Mouse (Mus musculus): Measurements from ENCODE around the gene Il22.
"Not testable (repeated sequence)": the region's sequence is repeated elsewhere in the genome, so short reads cannot be mapped to it uniquely, and the experiment has no call there.

Gene Il22

DNA sequence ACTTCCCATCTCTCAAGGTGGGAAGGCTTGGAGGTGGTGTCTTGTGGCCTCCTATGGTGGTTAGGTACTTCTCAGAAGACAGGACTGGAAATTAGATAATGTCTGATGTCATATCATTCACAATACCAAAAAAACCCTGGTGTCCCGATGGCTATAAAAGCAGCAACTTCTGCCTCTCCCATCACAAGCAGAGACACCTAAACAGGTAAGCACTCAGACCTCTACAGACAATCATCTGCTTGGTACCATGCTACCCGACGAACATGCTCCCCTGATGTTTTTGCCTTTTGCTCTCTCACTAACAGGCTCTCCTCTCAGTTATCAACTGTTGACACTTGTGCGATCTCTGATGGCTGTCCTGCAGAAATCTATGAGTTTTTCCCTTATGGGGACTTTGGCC, at the start of gene Il22:
Il22 (plus strand) TSS at position 301 of the 400 bp plus-strand sequence.
- in situ Hi-C loops (cut with MseI, MboI), result no loop called here

DNA sequence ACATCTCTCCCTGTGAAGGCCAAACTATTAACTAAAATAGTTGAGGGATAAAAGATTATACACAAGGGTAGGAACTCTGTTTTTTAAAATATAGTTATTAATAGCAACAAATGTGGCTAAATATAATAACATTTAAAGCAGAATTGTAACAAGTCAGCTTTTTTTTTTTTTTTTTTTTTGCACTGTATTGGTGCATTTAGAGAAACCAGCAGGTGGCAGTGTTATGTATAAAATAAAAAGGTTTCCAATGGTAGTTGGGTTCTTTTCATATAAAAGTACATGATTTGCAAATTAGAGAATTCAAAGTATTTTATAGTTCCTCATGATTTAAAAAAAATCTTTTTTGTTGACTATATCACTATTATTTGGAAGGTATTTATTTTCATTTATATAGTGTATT, 48.8 kb upstream of the Il22 start:
- in situ Hi-C loops (cut with MseI, MboI), result loop anchor here in 1 of 2 experiments (25.0 kb wide), 1 partner anchor 381 kb away; no protein-coding TSS in a partner anchor

DNA sequence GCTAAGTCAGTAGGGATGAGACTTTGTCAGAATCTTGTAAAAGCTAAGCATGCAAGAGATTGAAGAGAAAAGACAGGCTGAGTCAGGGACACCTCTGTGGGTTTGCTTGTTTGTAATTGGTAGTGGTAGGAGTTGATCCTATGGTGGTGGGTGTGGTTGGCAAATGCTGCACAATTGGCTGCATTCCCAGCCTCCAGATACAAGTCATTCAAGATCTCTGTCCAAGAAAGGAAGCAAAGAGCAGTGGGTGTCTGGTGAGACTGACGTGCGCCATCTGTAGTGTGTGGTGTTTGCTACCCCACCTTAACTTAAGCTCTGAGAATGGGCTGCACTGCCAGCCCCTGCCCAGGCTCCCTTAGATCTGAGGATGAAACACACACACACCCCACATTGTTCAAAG, 43.6 kb upstream of the Il22 start:
- in situ Hi-C loops (cut with MseI, MboI), result loop anchor here in 1 of 2 experiments (25.0 kb wide), 1 partner anchor 376 kb away; no protein-coding TSS in a partner anchor

DNA sequence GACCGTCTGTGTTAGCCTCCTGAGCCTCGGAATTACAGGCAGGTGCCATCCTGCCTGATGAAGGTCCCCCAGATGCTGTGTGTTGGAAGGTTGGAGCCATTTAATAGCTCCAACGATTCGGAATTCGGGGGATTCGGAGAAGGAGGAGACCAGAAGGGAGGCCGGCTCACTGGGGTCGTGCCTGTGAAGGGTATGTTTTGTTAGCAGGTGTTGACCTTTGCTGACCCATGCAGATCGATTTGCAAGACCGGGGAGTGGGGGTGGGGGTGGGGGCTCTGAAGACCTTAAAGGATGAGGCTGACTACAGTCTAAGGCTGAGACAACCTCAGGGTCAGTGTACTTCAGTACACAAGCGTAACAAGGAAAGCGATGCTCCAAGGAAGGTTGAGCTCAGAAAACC, 35.5 kb upstream of the Il22 start:
- in situ Hi-C loops (cut with MseI, MboI), result loop anchor here in 1 of 2 experiments (25.0 kb wide), 1 partner anchor 368 kb away; no protein-coding TSS in a partner anchor

DNA sequence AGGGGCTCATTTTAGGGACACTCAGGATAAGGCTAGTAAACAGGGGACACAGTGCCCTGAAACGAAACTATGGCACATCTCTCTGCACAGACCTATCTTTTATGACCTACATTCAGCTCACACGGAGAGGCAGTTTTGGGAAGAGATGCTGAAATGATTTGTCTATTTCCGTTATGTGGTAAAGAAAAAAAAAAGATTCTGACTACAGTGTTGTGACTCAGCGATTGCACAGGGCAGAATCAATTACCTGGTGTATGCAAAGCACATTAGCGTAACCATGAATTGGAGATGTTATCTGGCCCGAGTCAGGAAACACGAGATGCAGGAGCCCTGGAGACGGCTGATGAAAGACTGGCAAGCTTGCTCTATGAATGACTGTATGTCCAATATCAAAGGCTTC, 32.3 kb upstream of the Il22 start:
- in situ Hi-C loops (cut with MseI, MboI), result loop anchor here in 1 of 2 experiments (25.0 kb wide), 1 partner anchor 365 kb away; no protein-coding TSS in a partner anchor

DNA sequence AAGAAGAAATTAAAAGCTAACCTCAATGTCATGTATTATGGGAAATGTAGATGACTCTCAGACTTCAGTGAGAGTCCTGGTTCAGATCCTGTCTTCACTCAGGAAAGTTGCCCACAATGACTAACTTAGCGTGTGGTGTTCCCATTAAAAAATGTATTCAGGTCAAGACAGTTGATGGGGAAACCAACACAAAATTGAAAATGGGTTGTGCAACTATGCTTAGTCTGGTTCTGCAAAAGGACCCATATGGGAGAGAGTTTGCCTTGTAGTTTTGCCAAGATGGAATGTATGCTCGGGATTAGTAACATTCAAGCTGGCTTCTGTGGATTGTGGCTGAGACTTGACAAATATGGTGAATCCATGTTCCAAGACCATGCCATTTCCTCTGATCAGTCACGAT, 31.9 kb upstream of the Il22 start:
- in situ Hi-C loops (cut with MseI, MboI), result loop anchor here in 1 of 2 experiments (25.0 kb wide), 1 partner anchor 364 kb away; no protein-coding TSS in a partner anchor

DNA sequence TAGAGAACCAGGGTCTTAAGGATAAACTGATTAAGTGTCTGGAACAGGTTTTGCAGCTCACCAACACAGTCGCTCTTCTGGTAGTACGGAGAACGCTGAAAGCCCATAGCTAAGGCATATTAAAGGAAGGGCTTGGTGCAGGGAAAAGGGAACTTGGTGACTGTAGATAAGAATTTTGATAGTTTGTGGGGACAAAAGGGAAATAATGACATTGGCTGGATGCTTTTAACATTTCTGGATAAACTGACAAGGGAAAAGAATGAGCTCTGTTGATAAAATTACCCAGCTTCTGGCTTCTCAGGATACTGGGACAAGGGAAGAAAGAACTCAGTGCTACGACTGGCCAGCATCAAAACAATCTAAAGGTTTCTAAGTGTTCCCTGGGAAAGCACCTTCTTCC, 29.2 kb upstream of the Il22 start:
- in situ Hi-C loops (cut with MseI, MboI), result not testable (repeated sequence)

DNA sequence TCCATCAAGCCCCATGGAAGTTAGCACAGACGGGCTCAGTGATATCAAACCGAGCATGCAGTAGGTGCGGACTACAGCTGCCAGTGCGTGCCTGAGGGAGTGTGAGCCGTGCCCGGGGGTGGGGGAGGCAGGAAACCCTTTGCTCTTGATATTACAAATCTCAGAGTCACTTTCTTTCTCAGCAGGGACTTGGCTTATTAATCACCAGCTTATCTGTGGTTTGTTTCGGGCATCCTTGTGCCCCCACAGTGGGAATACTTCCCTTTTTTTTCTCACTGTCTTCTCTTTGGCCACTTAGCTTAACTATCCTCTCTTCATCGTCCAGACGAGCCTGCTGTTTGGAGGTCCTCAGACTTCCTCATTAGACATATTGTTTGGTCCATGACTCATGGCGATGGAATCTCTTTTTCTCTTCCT, 26.0 kb upstream of the Il22 start:
- in situ Hi-C loops (cut with MseI, MboI), result no loop called here

DNA sequence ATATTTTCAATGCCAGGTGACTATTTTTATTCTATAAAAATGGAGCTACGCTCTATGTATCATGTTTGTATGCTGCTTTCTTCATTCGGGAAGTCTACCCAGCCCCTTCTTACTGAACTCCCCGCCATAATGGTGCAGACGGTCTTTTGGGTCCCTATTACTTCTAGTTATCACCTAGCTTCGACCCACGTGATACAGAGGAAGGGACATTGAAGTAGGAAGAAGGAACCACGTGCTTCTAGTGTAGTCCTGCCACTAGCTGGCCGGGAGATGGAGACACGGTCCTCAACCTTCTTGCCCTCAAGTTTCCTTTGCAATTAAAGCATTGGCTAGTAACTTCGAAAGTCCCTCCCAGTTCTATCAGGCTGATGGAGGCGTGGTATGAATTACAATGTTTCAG, 25.5 kb upstream of the Il22 start:
- in situ Hi-C loops (cut with MseI, MboI), result no loop called here

DNA sequence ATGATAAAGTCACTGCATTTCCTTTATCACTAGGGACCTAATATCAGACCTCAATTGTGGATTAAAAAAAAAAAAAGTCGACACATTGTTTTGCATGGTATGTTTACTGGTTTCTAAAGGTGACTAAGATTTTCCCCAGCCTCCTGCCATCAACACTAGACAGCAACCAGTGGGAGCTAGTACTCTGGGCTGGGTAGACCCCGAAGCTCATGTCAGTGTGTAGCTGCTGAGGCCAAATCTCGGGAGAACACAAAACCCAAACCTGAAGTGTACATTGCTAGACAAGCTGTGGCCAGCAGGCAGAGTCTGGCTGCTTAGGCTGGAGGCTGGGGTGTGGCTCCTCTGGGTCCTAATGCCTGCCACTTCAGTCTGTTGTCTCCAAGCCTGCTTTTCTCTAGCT, 9.6 kb upstream of the Il22 start:
- in situ Hi-C loops (cut with MseI, MboI), result not testable (repeated sequence)

DNA sequence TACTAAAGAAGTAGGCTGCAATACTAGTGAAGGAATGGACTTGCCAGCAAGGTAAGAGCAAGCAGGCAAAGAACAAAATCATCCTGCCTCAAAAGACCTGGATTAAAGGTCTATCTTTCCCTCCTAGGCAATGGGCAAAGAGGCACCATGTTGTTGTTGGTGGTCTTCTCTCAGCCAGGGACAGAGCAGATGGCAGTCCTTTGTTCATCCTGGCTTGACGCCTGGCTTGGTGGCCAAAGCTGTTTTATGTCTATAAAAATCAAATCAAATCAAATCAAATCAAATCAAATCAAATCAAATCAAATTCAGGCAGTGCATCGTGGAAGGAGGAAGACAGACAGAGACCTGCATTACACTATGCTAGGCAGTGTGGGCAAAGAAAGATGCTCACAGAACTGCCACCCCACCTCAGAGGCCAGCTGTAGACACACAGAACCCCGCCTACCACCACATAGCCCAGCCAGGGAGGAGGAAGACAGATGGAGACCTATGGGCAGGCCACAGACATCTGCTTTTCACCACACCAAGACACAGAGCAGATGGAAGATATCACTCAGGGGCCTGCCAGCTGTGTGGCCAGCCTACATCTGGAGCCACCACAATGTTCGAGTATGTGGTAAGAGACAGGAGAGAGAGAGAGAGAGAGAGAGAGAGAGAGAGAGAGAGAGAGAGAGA, 11.1 kb downstream of the Il22 start:
- in situ Hi-C loops (cut with MseI, MboI), result not testable (repeated sequence)

DNA sequence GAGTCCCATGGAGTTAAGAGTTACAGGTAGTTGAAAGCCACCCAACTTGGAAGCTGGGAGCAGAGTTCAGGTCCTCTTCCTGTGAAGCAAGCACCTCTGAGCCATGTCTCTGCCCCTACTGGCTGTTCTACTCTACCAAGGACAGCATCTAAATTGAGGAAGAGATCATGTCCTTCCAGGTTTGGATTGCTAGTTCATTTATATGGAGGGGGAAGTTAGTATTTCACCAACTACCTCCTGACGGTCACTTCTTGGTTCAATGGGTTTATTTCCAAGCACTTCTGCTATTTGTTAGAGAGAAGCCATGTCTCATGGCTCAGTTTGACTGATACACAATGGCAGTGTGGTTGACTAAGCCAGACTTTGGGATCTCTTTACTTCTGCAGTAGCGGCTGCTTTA, 22.9 kb downstream of the Il22 start:
- in situ Hi-C loops (cut with MseI, MboI), result not testable (repeated sequence)

DNA sequence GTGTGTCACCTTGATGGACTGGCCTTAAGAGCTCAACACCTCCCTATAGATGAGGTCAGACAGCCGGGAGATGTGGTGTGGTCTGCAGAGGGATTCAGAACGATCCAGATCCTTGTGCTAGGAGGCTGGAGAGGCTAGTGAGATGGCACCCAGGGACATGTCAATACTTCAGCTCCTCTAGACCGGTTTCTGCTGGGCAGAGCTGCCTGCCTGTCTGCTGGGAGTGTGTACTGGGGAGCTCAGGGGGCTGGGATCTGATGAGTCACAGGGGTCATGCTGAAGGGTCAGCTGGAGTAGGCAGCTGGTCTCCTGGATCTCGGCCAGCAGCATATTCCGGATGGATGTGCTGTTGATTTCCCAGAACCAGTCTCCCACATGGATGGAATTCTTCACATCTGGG, 27.9 kb downstream of the Il22 start:
- in situ Hi-C loops (cut with MseI, MboI), result not testable (repeated sequence)

DNA sequence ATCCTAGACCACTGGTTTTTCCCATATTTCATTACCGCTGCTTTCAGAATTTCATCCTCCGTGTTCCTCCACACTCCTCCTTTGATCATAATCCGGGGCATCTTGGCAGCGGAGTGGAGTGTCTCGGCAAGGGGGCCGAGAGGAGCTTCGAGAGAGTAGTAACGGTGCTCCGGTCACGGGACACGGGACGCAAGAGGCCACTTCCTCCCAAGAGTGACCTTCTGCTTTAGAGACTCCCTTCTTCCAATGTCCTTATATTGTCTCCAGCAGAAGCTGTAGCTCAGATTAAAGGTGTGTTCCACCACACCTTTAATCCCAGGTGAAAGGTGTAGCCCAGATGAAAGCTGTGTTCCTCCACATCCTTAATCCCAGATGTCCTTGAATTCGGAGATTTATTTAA, 35.9 kb downstream of the Il22 start, which contains the start of gene Gm32717:
Gm32717 (minus strand) TSS at position 101 of the 400 bp plus-strand sequence.
- in situ Hi-C loops (cut with MseI, MboI), result not testable (repeated sequence)

DNA sequence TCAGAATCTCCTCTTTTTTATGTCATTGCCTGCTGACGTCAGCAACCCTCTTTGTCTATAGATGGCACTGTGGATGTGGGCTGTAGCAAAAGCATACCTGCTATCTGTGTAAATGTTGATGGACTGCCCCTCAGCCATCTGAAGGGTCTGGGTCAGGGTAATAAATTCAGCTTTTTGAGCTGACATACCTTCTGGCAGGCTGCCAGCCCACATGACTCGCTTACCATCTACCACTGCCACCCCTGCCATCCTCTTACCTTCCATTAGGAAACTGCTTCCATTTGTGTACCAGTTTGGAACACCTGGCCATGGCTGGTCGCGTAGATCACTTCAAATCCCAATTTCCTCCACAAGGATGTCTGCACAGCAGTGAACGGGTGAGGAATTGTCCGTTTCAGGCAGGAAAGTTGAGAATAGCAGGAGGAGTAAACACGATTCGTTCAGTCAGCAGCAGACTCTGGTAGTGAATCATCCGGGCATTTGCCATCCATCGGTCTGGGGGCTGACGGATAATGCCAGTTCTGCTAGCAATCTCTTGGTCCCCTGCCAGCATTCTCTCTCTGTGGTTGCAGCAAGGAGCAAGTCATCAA, 44.4 kb downstream of the Il22 start:
- in situ Hi-C loops (cut with MseI, MboI), result not testable (repeated sequence)

DNA sequence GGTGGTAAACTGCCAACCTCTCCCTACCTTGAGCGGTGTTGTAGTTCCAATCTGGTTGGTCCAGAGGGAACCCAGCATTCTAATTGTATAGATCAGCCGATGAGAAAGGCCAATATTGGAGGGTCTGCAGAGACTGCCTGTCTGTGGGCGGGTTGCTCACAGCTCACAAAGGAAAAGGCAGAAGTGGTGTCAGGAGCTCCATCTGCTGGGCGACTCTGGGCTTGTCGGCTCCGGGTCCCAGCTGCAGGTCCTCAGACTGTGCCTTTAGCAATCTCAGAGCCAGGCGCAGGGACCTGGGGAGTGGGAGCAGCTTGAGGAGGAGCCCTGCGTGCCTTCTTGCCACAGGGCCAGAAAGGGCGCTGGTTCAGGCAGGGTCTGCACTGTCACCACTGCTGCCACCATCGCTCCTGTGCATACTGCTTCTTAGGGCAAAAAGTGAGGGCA, 46.1 kb downstream of the Il22 start:
- in situ Hi-C loops (cut with MseI, MboI), result no loop called here

DNA sequence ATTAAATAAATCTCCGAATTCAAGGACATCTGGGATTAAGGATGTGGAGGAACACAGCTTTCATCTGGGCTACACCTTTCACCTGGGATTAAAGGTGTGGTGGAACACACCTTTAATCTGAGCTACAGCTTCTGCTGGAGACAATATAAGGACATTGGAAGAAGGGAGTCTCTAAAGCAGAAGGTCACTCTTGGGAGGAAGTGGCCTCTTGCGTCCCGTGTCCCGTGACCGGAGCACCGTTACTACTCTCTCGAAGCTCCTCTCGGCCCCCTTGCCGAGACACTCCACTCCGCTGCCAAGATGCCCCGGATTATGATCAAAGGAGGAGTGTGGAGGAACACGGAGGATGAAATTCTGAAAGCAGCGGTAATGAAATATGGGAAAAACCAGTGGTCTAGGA, 53.6 kb downstream of the Il22 start, which contains the start of gene Gm32802:
Gm32802 (plus strand) TSS at position 301 of the 400 bp plus-strand sequence.
- in situ Hi-C loops (cut with MseI, MboI), result not testable (repeated sequence)
